Mouse (Mus musculus) hindbrain, embryonic 16.5 days (tissue): ENCODE measurements around the gene Spns2. TPM values are rescaled to one million over a fixed set of nuclear protein-coding genes. Genes with fewer than 3 reads are reported as not detected.

Source experiments
- ATAC-seq: fragments of 200-750 bp; cut with Nextera tagmentation; 2 replicates; pipeline ENCODE4 v1.8.0; 2017; ENCODE audit warnings: moderate TSS enrichment, moderate library complexity
- H3K27ac ChIP-seq: fragments of 300-500 bp; sonication (generic); 2 replicates; pipeline ENCODE4 v1.5.1; 2014; ENCODE audit warnings: low read depth, mild to moderate bottlenecking, control low read depth, low read length, moderate library complexity
- H3K27me3 ChIP-seq: fragments of 300-500 bp; sonication (generic); replicated peaks from 2 replicates; pipeline ENCODE4 v1.6.1; 2014; ENCODE audit warnings: low read length; ENCODE audit not compliant: control insufficient read depth, insufficient read depth
- H3K36me3 ChIP-seq: fragments of 300-500 bp; sonication (generic); 2 replicates; pipeline ENCODE4 v1.6.1; 2014; ENCODE audit warnings: mild to moderate bottlenecking, low read length, moderate library complexity, mixed read lengths; ENCODE audit not compliant: control insufficient read depth, insufficient read depth
- H3K4me1 ChIP-seq: fragments of 300-500 bp; sonication (generic); 2 replicates; pipeline ENCODE4 v1.6.1; 2014; ENCODE audit warnings: low read depth, low read length; ENCODE audit not compliant: control insufficient read depth, insufficient read depth
- H3K4me2 ChIP-seq: fragments of 300-500 bp; sonication (generic); 2 replicates; pipeline ENCODE4 v1.6.1; 2014; ENCODE audit warnings: mild to moderate bottlenecking, low read length, control low read depth, moderate library complexity
- H3K4me3 ChIP-seq: fragments of 300-500 bp; sonication (generic); 2 replicates; pipeline ENCODE4 v1.5.1; 2014; ENCODE audit warnings: mild to moderate bottlenecking, low read length, control low read depth, moderate library complexity
- H3K9ac ChIP-seq: fragments of 300-500 bp; sonication (generic); 2 replicates; pipeline ENCODE4 v1.6.1; 2014; ENCODE audit warnings: low read depth, mild to moderate bottlenecking, control low read depth, low read length, moderate library complexity
- H3K9me3 ChIP-seq: fragments of 300-500 bp; sonication (generic); 2 replicates; pipeline ENCODE4 v1.6.1; 2014; ENCODE audit warnings: mild to moderate bottlenecking, low read length, moderate library complexity; ENCODE audit not compliant: control insufficient read depth
- WGBS: fragments of 180-500 bp; shearing (Covaris S2); extraction: QIAGEN DNeasy Blood & Tissue Kit; methylation state at CpG from one replicate; pipeline ENCODE4 v1.1.7; 2014; 5-methylcytosine and 5-hydroxymethylcytosine counted together
- polyA plus RNA-seq: library from polyadenylated mRNA; unstranded; fragments of >200 nt; fragmentation: Nextera tagmentation; extraction: Ambion mirVana; gene quantifications from 2 replicates; pipeline ENCODE4 v1.2.1, GENCODE M21; 2015

Spns2 gene
- polyA plus RNA-seq, 1 experiment from 2014 or later: 6.0 TPM

DNA sequence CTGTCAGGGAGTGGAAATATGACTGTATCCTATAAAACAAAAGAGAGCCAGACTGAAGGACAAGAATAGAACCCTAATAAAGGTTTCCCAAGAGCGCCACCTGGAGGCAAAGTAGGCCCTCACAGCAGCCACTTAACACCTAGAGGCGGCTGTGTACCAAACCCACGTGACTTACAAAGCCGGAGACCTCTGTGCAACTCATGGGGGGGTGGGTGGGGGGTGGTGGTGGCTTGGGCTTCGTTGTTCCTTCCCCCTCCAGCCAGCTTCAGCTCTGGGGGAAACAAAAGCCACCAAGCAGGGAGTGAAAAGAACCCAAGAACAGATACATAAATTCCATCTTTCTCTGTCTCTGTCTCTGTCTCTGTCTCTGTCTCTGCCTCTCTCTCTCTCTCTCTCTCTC, 61.0 kb downstream of the Spns2 start:
- no peak for ATAC-seq
- WGBS: 5% methylated on average over 5 of the region's 5 CpGs
- no peak overlapping the region; the same call in 1 of the 2 replicates for H3K4me2 ChIP-seq

DNA sequence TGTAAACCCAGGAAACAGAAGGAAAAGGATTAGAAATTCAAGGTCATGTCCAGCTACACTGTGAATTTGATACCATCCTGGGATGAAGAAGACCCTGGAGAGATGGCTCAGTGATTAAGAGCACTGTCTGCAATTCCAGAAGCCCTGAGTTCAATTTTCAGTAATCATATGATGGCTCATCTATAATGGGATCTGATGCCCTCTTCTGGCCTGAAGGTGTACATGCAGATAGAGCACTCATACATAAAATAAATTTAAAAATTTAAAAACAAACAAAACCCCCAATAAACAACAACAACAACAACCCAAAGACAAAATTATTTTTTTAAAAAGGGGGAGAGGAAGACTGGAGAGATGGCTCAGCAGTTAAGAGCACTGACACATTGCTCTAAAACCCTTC, 62.8 kb downstream of the Spns2 start:
- Histone ChIP-seq H3K36me3 (no peaks in the 10 kb centered on the region), H3K9ac (no peak overlapping the region), H3K27ac (no peak overlapping the region), H3K4me1 (no peaks in the 10 kb centered on the region), H3K4me3 (no peak overlapping the region), H3K4me2 (no peak overlapping the region), H3K9me3 (no peaks in the 10 kb centered on the region), H3K27me3 (no peaks in the 10 kb centered on the region; the same call in 1 of the 2 replicates)
- no peak for ATAC-seq

More for the DNA sequence above, 61.0 kb downstream of the Spns2 start:
- Histone ChIP-seq H3K9ac (no peak overlapping the region), H3K27me3 (no peaks in the 10 kb centered on the region; the same call in 1 of the 2 replicates), H3K4me3 (no peak overlapping the region), H3K4me1 (no peaks in the 10 kb centered on the region), H3K36me3 (no peaks in the 10 kb centered on the region), H3K27ac (no peak overlapping the region), H3K9me3 (no peaks in the 10 kb centered on the region)

DNA sequence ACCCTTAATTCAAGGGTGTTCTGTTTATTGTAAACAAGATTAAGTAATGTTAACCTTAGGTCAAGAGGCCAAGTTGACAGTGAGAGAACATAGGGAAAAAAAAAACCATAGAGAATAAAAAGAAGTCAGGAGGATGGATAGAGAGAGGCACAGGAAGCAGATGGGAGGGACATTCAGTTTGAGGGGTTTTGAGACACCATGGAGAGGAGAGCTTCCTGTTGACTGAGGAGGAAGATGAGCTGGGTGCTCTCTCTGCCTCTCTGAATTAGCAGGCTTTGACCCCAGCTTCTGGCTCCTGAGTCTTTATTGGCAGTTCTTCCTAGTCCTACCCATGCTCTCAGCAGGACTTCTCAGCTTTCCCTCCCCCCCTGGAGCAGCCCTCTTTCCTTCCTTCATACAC, 64.5 kb downstream of the Spns2 start:
- Histone ChIP-seq H3K4me2 (no peak overlapping the region), H3K4me3 (no peak overlapping the region), H3K4me1 (no peaks in the 10 kb centered on the region), H3K9ac (no peak overlapping the region), H3K9me3 (no peaks in the 10 kb centered on the region), H3K27me3 (no peaks in the 10 kb centered on the region), H3K27ac (no peak overlapping the region), H3K36me3 (no peaks in the 10 kb centered on the region)
- no peak for ATAC-seq

DNA sequence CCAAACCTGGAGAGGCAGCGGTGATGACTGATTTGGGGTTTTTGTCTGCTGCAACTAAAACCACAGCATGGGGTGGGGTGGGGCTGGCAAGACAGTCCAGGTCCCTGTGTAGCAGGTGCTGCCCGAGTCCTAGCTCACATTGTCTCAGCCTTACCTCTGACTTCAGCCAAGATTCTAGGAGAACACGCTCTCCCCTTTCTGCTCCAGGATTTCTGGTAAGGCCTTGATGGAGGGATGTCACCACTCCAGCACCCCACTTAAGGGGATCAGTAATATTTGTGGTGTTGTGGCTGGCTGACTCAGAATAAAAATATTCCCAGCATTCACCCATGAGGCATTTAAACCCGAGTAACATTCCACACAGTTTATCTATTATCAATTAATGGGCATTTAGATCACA, 66.0 kb downstream of the Spns2 start:
- Histone ChIP-seq H3K36me3 (no peaks in the 10 kb centered on the region), H3K9ac (no peak overlapping the region), H3K4me1 (no peaks in the 10 kb centered on the region), H3K27me3 (no peaks in the 10 kb centered on the region), H3K27ac (no peak overlapping the region), H3K4me3 (no peak overlapping the region), H3K4me2 (no peak overlapping the region), H3K9me3 (no peaks in the 10 kb centered on the region)
- WGBS: 96% methylated on average over 4 of the region's 4 CpGs
- ATAC-seq: no peak

DNA sequence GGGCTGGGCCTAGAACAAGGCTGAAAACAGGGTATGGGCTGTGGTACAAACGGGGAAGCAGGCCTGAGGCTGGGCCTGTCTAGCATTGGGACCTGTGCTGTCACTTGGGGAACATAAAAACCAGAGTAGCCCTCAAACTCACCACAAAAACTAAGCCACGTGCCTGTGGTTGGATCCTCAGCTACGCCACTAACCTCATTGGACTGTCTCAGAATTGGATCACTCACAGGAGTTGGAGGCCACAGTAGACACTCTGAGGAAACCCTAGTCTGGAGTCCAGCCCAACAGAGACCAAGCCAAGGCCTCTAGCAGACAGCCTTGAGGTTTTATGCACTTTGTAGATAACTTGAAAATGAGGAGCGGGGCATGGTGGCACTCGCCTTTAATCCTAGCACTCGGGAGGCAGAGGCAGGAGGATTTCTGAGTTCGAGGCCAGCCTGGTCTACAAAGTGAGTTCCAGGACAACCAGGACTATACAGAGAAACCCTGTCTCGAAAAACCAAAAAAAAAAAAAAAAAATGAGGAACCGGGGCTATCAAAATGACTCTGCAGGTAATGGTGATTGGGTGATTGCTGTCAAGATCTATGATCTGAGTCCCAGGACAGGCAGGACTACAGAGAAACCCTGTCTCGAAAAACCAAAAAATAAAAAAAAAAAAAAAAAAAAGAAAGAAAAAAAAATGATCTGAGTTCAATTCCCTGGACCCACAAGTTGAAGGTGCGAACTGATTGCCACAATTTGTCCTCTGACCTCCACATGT, 68.0 kb downstream of the Spns2 start:
- H3K4me2 ChIP-seq: no peak overlapping the region
- H3K27me3 ChIP-seq: no peaks in the 10 kb centered on the region
- H3K27ac ChIP-seq: no peak overlapping the region
- no peak for ATAC-seq
- H3K9ac ChIP-seq: no peak overlapping the region
- H3K4me1 ChIP-seq: no peaks in the 10 kb centered on the region
- no peaks in the 10 kb centered on the region for H3K36me3 ChIP-seq
- 90% methylated on average over 11 of the region's 11 CpGs for WGBS
- no peak overlapping the region for H3K4me3 ChIP-seq
- no peaks in the 10 kb centered on the region for H3K9me3 ChIP-seq

DNA sequence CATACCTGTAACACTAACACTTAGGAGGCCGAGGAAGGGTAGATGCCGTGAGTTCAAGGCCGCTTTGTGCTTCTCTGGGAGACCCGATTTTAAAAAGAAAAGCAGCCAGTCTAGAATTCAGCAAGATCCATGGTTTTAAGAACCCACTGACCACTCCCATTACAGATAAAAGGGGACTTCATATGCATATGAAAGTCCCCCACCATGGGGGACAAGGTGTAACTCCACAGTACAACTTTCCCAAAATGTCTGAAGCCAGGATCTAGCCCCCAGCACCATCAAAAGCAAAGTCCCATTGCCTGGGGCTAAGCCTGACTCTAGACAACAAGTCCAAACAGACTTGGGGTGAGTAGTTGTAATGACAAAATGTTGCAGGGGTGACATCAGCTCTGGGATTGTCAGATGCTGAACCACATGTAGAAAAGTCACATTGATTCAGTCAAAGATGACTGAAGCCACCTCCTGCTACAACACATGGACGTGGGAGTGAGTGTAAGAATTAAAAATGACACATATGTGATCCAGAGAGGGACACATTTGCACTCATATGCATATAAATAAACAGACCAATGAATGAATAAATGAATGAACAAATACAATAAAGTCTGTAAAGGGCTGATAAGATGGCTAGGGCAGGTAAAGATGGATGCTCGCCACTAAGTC, 69.1 kb downstream of the Spns2 start:
- WGBS: 83% methylated on average over 6 of the region's 6 CpGs

DNA sequence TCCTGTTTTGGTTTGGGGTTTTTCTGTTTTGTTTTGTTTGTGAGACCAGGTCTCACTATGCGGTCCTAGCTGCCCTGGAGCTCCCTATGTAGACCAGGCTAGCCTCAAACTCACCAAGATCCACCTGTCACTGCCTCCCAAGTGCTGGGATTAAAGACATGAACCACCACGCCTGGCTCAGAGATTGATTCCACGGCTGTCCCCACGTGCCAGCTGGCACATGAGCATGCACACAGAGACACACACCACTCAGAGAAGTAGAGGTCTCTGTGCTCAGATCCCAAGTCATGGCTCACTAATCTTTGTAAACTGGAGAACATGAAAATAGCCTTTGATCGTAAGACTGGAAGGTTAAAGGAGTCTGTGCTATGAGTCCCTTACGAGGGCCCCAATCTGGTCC, 70.7 kb downstream of the Spns2 start:
- 91% methylated on average over 6 of the region's 6 CpGs for WGBS
- ATAC-seq: no peak

More for the DNA sequence above, 69.1 kb downstream of the Spns2 start:
- Histone ChIP-seq H3K9me3 (no peaks in the 10 kb centered on the region), H3K36me3 (no peaks in the 10 kb centered on the region), H3K4me3 (no peak overlapping the region), H3K4me1 (no peaks in the 10 kb centered on the region), H3K27me3 (no peaks in the 10 kb centered on the region), H3K4me2 (no peak overlapping the region), H3K9ac (no peak overlapping the region), H3K27ac (no peak overlapping the region)
- no peak for ATAC-seq

DNA sequence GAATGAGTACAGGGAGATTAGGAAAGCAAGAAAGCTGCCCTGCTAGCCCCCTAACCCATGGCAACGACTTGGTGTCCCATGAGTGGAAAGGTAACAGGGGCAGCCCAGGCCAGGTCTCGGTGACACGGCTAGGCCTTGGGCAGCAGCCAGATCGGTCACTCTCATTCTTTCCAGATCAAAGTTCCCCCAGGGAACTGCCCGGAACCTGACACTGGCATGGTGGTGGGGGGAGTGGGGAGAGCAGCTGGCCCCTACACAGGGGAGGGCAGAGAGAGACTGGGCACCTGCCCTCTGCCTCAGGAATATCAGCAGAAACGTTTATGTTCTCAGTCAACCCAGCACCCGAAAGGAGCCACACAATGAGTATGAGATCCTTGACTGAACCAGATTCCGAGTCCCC, 71.5 kb downstream of the Spns2 start:
- Histone ChIP-seq H3K27ac (no peak overlapping the region), H3K4me2 (no peak overlapping the region), H3K4me1 (no peaks in the 10 kb centered on the region), H3K4me3 (no peak overlapping the region), H3K36me3 (no peaks in the 10 kb centered on the region), H3K9ac (no peak overlapping the region), H3K27me3 (0 out of 2 replicates have a peak, but pooled peaks cover 2% of the 10 kb centered on the region), H3K9me3 (no peaks in the 10 kb centered on the region)
- no peak for ATAC-seq
- 45% methylated on average over 8 of the region's 8 CpGs for WGBS

More for the DNA sequence above, 70.7 kb downstream of the Spns2 start:
- Histone ChIP-seq H3K9me3 (no peaks in the 10 kb centered on the region), H3K27ac (no peak overlapping the region), H3K4me1 (no peaks in the 10 kb centered on the region), H3K27me3 (no peaks in the 10 kb centered on the region), H3K36me3 (no peaks in the 10 kb centered on the region), H3K4me3 (no peak overlapping the region), H3K4me2 (no peak overlapping the region), H3K9ac (no peak overlapping the region)

DNA sequence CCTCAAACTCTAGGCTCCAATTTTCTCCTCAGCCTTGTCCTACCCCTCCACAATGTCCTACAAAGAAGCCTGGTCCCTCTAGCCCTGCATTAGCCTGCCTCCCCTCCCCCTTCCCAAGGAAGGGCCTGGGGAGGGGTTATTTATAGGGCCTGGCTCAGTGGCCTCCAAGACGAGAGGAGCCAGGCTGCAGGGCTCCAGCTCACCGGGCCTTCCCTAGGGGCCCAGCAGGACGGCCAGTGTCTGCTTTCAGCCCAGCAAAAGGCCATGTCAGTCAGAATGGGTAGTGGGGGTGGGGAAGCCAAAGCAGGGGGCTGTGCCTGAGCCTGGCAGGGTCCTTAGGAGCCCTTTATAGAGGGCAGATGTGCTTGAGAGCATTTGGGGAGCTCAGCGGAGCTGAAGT, 72.3 kb downstream of the Spns2 start:
- H3K9me3 ChIP-seq: no peaks in the 10 kb centered on the region
- ATAC-seq: no peak
- H3K36me3 ChIP-seq: no peaks in the 10 kb centered on the region
- H3K27ac ChIP-seq: no peak overlapping the region
- no peaks in the 10 kb centered on the region for H3K4me1 ChIP-seq
- WGBS: 7% methylated on average over 4 of the region's 4 CpGs
- H3K4me3 ChIP-seq: no peak overlapping the region
- H3K9ac ChIP-seq: no peak overlapping the region
- H3K27me3 ChIP-seq: peaks cover 2% of the 10 kb centered on the region; the same call in 1 of the 2 replicates
- no peak overlapping the region for H3K4me2 ChIP-seq
